Mouse (Mus musculus) kidney, postnatal 10 days (tissue): ENCODE measurements at regions not wholly inside any gene's neighbourhood (a gene's known extent, or its start where the extent isn't known, plus 50 kb on each side); places are given as distances from the start of the nearest gene placed in this dataset.

Source experiments
- DNase-seq: peaks from one replicate; pipeline ENCODE4 v3.0.0; 2021; ENCODE audit warnings: mixed read lengths

- no peak for DNase-seq
Measured at GRCm38 (mm10) chr7:133521936-133522335, 80.0 kb downstream of the Tex36 start.

DNA sequence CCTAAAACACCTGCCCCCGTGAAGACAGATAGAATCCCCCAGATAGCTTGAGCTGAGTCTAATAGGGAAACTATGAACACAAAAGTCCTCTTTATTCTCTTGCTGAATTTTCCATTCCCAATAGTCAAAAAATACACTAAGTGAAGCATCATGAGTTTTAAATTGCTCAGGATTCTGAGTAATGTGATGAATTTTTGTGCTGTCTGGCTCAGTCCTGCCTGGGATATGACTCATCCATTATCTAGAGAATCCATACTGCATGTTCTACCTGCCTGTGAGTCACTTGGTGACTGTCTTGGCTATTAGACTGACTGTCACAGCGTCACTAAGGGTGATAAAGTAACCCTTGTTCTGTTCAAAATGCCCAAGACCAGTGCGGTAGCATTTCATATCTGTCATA is 83.0 kb downstream of the Tex36 start:
- no peak for DNase-seq

GRCm38 (mm10) chr7:133517576-133517975 is 84.4 kb downstream of the Tex36 start:
- DNase-seq = no peak

GRCm38 (mm10) chr7:133510926-133511325 is 91.0 kb downstream of the Tex36 start:
- DNase-seq = peak; percentile 57

DNA sequence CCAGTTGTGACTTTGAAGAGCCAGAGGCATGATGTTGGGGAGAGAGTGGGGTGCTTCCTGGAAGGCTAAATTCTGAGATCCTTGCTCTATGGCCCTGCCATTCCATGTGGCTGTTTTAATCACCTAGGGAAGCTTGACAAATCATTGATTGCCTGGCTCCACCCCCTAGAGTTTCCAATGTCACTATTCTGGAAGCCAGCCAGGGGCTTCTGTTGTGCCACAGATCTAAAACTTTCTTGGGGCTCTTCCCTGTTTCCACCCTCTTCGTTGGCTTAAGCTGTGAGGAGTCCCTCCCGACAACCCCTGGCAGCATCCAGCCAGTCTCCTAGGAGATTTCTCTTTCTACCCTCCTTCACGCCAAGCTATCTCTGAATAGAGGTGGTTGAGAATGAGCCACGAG is 92.5 kb downstream of the Tex36 start:
- DNase-seq = no peak

GRCm38 (mm10) chr7:133508370-133509012 is 93.5 kb downstream of the Tex36 start:
- no peak for DNase-seq

- DNase-seq = peak; percentile 27
Measured at GRCm38 (mm10) chr7:133505628-133506027, 96.3 kb downstream of the Tex36 start.

GRCm38 (mm10) chr7:133503946-133504345 is 98.0 kb downstream of the Tex36 start:
- DNase-seq = no peak

DNA sequence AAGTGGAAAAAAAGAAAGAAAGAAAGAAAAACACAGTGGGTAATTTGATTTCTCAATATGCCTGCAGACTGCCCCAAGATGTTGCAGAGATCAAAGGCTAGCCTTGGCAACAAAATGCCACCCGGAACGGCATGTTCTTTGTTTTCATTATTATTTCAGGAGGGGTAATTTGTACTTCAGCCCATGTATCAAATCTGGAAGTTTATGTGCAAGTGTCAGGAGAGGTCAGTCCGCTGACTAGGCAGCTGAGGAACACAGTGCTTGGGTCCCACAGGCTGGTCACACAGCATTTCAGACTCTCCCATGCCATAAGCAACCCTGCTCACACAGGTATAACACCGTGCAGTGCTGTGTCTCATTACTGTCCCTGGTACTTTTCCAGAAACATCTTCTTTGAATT is 99.2 kb downstream of the Tex36 start:
- no peak for DNase-seq

GRCm38 (mm10) chr7:133497551-133497950 is 104.4 kb downstream of the Tex36 start:
- DNase-seq = no peak

- no peak for DNase-seq
Measured at GRCm38 (mm10) chr7:133494982-133495550, 106.9 kb downstream of the Tex36 start.

GRCm38 (mm10) chr7:133494256-133494981 is 107.5 kb downstream of the Tex36 start:
- peak; percentile 41 for DNase-seq

GRCm38 (mm10) chr7:133492626-133493025 is 109.3 kb downstream of the Tex36 start:
- peak; percentile 68 for DNase-seq

- no peak for DNase-seq
Measured at GRCm38 (mm10) chr7:133487887-133488630, 113.9 kb downstream of the Tex36 start.

- DNase-seq = no peak
Measured at GRCm38 (mm10) chr7:133484430-133484841, 117.5 kb downstream of the Tex36 start.

GRCm38 (mm10) chr7:133481529-133481928 is 120.4 kb downstream of the Tex36 start:
- no peak for DNase-seq

- DNase-seq = no peak
Measured at GRCm38 (mm10) chr7:133479679-133480078, 122.3 kb downstream of the Tex36 start.

GRCm38 (mm10) chr7:133477933-133478332 is 124.0 kb downstream of the Tex36 start:
- no peak for DNase-seq

GRCm38 (mm10) chr7:133477221-133477620 is 124.7 kb downstream of the Tex36 start:
- DNase-seq = no peak

DNA sequence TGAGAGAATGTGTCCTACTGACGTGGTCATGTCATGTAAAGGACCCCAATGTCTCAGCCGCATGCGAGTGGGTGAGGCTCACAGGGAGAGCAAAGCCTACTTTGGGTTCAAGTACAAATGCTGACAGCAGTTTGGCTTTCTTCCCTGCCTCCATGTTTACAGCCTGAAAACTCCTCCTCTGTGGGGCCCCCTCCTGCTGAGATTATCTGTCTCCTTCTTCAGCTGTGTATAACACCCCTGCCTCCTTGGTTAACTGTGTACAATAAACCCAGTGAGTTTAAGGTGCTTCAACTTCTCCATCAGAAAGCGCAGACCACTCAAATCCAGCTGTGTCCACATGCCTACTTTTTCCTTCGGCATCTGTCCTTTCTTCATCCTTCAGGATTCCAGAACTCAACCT is 130.3 kb downstream of the Tex36 start:
- DNase-seq = no peak

GRCm38 (mm10) chr7:133470620-133470958 is 131.4 kb downstream of the Tex36 start:
- no peak for DNase-seq

- DNase-seq = no peak
Measured at GRCm38 (mm10) chr7:133469952-133470619, 131.9 kb downstream of the Tex36 start.

GRCm38 (mm10) chr7:133469106-133469505 is 132.9 kb downstream of the Tex36 start:
- no peak for DNase-seq
